In the genomic region with DNA sequence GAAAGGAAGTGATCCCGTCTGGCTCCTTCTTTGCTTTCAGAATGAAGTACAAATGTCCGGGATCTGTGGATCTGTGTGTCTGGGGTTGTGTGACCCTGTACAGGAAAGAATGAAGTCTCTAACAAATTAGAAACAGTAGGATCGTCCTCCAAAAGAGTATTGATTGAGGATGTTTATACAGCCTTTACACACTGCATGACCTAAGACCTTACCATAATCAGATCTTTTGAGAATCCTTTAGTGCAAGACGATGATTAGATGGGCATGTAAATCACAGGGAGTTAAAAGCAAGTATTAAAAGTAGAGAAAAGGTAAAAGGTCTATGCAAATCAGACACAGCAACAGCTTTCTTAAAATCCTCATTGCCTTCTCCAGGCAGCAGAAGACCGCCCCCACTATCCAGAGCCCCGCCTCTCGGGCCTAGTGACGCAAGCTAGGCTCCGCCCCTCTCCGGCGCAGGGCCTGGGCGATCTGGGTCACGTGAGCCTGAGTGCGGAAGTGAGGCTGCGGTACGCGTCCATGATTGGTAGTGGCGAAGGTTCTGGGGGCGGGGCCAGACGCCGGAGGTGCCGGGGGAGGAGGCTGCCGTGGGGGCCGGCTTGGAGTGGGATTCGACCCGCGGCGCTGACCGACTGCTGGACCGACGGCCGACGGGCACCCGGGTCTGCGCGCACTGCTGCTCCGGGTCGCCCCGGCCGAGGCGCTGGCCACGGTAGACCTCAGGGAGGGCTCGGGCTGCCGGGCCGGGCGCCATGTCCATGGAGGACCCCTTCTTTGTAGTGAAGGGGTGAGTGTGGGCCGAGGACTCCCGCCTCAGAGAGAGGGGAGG, we compare ENCODE assay signal across 8 mouse cellular contexts. TPM values are rescaled to one million over a fixed set of nuclear protein-coding genes. Genes with fewer than 3 reads are reported as not detected.
A peak's percentile ranks its signal among the peaks of the same experiment; 100 is the strongest.
DNase-seq lines count a peak whose midpoint lies in the region; ATAC-seq and TF ChIP-seq lines count a peak whose summit lies in the region.

A gene (plus strand): TSS at position 575 of the 829 bp plus-strand sequence.

- peak; percentile 97 for ATAC-seq in frontal cortex, adult (ENCODE audit: low TSS enrichment)
- peak; percentile 99 for ATAC-seq in lung, postnatal 0 days

- 3% methylated on average over 48 of the region's 48 CpGs for WGBS in hindbrain, embryonic 10.5 days
- WGBS in lung, postnatal 0 days = 2% methylated on average over 47 of the region's 48 CpGs

- H3K36me3 ChIP-seq in hindbrain, embryonic 10.5 days = no peaks in the 10 kb centered on the region
- no peaks in the 10 kb centered on the region for H3K36me3 ChIP-seq in lung, postnatal 0 days (ENCODE audit: insufficient read depth, low read length)

- H3K9ac ChIP-seq in lung, postnatal 0 days (replicated peaks; ENCODE audit: low read depth) = peak within 1 kb of the TSS; percentile 79

- H3K27me3 ChIP-seq in hindbrain, embryonic 10.5 days (ENCODE audit: insufficient read depth, poor library complexity, severe bottlenecking) = no peaks in the 10 kb centered on the region
- H3K27me3 ChIP-seq in lung, postnatal 0 days (replicated peaks; ENCODE audit: insufficient read depth, low read length) = no peaks in the 10 kb centered on the region

- H3K27ac ChIP-seq in hindbrain, embryonic 10.5 days = peak within 1 kb of the TSS; percentile 98
- H3K27ac ChIP-seq in lung, postnatal 0 days (ENCODE audit: low read length) = peak within 1 kb of the TSS; percentile 95

- TF ChIP-seq CTCF in lung, postnatal 0 days (IDR thresholded peaks at IDR 0.05) = no peak

- no peak for TF ChIP-seq EP300 in lung, postnatal 0 days (IDR thresholded peaks at IDR 0.05)

- DNase-seq in MEL-GATA-1-ER (ENCODE audit: extremely low read depth, low read depth) = peak; percentile 82
- DNase-seq in cerebellum, adult 8-10 months = peak; percentile 98
- DNase-seq in hindbrain, embryonic 10.5 days (ENCODE audit: low spot score) = peak; percentile 99
- DNase-seq in layer of hippocampus, adult 9-11 months = peak; percentile 98
- peak; percentile 99 for DNase-seq in lung, postnatal 0 days (ENCODE audit: low spot score)
- peak; percentile 97 for DNase-seq in ovary, postnatal 14 days (ENCODE audit: low spot score)
- peak; percentile 99 for DNase-seq in thymus, postnatal 14 days

- H3K4me3 ChIP-seq in hindbrain, embryonic 10.5 days = peak within 1 kb of the TSS; percentile 94
- peak within 1 kb of the TSS; percentile 95 for H3K4me3 ChIP-seq in lung, postnatal 0 days (ENCODE audit: low read depth, low read length)

- H3K9me3 ChIP-seq in hindbrain, embryonic 10.5 days = no peaks in the 10 kb centered on the region
- H3K9me3 ChIP-seq in lung, postnatal 0 days (ENCODE audit: low read length) = no peaks in the 10 kb centered on the region

- H3K4me2 ChIP-seq in lung, postnatal 0 days (replicated peaks; ENCODE audit: low read depth, low read length) = peak within 1 kb of the TSS; percentile 85

- H3K4me1 ChIP-seq in hindbrain, embryonic 10.5 days (replicated peaks) = peaks cover 21% of the 10 kb centered on the region
- no peaks in the 10 kb centered on the region for H3K4me1 ChIP-seq in lung, postnatal 0 days (ENCODE audit: insufficient read depth, low read depth, low read length)

RNA-seq across cellular contexts. Expression of the gene that starts here (rescaled TPM):
- polyA plus RNA-seq in hindbrain, embryonic 10.5 days (2016; fragmentation: Nextera tagmentation; extraction: Ambion mirVana) = 84.4 and 101 TPM in 2 replicates
- 74.3 and 77.4 TPM in 2 replicates for polyA plus RNA-seq in lung, postnatal 0 days (2015; fragmentation: Nextera tagmentation; extraction: Ambion mirVana)

Comparison
In these comparisons a context has a peak if more than half of its experiments do, and no peak if none do; other contexts are left out.
1. Peak in every context shown above with its lines: DNase-seq, ATAC-seq, H3K4me3 ChIP-seq and H3K27ac ChIP-seq.